Mouse (Mus musculus) lung, postnatal 4 days (tissue): Measurements from ENCODE around the gene Rbm7.
"Not testable (repeated sequence)": the region's sequence is repeated elsewhere in the genome, so short reads cannot be mapped to it uniquely, and the experiment has no call there.

ENCODE experiments used
- DNase-seq, 2 experiments: peaks; one replicate each; pipeline ENCODE4 v3.0.0; 2021

Gene Rbm7

DNA sequence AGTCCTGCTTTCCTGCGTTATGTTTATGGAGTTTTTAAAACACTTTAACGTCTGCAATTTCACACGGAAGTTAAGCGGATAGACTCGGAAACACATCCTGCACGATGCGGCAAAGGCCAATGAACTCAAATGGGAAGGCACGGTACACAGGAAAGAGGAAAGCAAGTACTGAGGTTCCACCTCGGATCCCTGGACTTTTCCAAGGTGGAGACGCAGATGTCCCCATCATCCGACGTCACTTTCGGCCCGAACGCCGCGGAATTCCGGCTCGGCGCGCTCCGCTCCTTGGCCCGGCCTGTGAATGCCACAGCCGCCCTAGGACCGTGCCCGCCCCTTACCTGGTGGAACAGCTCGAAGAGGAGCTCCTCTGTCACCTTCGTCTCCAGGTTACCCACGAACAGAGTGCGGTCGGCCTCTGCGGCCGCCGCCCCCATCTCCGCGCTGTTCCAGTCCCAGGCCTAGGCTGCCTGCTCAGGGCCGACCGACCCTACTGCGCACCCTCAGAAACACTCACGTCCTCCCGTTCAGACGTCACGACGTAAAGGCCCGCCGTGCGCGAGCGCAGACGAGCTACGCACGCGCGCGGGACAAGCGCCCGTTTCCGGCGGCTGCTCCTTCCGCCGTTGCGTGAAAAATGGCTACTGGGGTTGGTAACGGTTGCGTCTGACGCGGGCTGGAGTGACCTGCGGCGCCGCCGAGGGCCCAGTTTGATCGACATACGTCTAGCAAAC, at the start of gene Rbm7, which contains the start of gene Gm5617:
TSS of gene Rbm7 (minus strand) at position 483 of the 731 bp plus-strand sequence.
TSS of gene Gm5617 (plus strand) at position 626 of the 731 bp plus-strand sequence.
- peak; percentile 96 to 97 for DNase-seq

DNA sequence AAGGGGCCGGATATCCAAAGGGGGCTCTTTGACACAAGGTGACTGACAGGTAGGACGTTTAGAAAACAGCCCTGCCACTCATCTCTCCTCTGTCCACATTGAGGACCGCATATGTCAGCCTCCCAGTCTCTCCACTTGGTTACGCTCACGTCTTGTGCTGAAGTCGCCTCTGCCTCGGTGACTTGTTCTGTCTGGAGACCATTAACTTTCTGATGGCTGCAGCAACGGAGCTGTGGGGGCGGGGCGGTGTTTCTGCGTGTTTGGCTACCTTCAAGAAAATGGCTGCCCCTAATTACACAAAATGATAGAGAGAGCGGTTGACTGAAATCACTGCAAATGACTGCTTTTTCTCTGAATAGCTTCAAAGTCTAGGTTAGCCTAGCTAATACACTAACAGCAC, 43.6 kb upstream of the Rbm7 start:
- DNase-seq: no peak

DNA sequence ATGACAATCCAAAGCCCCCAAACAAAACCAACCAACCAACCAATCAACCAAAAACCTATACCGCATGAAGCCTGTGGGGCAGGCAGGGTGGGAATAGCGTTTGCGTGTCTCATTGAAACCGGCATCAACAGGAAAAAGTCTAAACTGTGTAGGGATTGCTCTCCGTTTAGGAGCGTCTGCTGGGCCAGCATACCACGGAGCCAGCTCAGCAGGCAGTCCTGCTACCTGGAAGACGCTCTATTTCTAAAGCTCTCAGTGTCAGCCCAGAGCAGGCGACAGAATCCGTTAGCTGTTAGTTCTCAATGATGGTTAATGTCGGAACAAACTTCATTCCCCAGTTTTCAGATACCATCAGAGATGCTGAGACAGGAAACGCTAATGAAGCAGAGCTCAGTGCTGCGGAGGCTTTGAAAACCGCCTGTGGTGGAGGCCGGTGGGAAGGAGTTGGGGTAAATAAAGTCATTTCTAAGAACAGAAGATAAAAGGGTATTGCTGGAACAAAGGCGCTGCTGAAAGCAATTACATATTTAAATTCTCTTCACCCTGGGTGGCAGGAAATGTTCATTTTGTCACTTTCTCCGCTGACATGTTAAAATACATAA, 43.0 kb upstream of the Rbm7 start:
- DNase-seq: no peak

DNA sequence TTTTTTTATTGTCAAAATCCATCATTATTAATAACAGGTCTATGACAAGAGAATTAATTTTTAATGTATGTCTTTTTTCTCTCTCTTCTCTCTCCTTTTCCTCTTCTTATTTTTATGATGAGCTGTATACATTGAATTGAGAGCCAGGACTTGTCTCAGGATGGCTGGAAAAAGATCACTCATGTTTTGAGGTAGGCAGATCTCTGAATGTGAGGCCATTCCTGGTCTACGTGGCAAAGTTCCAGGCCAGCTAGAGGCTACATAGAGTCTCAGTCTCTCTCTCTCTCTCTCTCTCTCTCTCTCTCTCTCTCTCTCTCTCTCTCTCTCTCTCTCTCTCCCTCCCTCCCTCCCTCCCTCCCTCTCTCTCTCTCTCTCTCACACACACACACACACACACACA, 42.5 kb upstream of the Rbm7 start:
- not testable (repeated sequence) for DNase-seq

DNA sequence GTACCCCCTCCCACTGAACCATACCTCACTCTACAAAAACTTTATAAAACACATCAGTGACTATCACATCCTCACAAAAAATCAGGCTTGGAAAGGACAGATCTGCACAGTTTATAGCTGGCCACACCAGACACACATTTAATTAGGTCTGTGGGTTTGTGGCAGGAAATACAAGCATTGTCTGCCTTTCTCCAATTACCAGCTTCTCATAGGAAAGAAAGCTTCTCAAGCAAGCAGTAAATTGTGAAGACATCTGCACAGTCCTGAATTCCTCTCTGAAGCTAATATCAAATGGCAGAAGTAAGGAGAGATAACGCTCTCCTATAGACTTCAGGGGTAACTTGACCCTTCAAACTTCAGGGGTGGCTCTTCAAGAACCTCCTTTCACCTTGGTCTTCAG, 41.3 kb upstream of the Rbm7 start:
- DNase-seq: no peak

DNA sequence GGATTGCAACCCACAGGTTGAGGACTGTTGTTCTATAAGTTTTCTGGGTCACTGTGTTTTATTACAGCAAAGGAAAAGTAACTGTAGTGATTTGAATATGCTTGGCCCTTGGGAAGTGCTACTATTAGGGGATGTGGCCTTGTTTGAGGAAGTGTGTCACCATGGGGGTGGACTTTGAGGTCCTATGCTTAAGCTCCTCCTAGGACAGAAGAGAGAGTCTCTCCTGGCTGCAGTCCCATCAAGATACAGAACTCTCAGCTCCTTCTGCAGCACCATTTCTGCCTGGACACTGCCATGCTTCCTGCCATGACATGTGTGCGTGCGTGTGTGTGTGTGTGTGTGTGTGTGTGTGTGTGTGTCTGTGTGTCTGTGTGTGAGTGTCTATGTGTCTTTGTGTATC, 37.6 kb upstream of the Rbm7 start:
- no peak for DNase-seq

DNA sequence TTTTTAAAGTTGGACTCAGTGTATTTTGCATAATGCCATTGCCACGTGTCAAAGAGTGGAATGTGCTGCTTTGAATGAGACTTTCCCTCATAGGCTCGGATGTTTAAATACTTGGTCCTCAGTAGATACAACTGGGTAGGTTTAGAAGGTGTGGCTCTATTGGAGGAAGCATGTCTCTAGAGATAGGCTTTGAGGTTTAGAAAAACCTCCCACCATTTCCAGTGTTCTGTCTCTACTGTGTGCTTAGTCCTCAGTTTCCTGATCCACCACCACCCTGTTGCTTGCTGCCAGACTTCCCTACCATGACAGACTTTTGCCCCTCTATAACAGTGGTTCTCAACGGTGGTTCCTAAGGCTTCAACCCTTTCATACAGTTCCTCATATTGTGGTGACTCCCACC, 37.1 kb upstream of the Rbm7 start:
- no peak for DNase-seq

DNA sequence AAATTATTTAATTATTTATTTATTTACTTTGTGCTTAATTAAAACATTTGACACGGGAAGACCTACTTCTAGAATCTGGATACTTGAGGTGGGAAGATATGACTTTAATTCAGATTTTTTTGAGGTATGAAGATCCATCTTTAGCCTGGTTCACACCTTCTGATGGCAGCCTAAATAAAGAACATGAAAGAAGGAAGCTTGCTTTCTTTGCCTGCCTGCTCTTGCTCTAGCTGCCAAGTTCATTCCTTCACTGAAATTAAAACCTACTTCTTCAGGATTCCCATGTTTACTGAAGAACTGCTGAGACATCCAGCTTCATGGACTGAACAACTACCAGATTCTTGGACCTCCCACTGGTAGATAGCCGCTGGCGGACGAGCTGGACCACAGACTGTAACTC, 36.2 kb upstream of the Rbm7 start:
- no peak for DNase-seq

DNA sequence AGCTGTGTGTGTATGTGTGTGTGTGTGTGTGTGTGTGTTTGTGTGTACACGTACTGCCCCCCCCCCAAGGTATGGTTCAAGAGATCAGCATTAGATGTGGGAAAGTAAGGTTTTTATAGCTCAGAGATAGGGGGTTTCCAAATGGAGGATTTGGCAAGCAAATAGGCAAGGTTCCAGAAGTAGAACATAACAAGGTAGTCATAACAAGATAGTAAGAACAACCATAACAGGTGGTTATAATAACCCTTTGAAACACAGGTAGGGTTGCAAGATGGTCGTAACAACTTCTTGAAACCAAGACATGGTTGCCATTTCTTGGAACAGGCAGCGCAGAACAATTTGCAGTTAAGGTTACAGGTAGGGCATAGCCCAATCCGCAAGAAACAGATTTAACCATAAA, 31.4 kb upstream of the Rbm7 start:
- no peak for DNase-seq

DNA sequence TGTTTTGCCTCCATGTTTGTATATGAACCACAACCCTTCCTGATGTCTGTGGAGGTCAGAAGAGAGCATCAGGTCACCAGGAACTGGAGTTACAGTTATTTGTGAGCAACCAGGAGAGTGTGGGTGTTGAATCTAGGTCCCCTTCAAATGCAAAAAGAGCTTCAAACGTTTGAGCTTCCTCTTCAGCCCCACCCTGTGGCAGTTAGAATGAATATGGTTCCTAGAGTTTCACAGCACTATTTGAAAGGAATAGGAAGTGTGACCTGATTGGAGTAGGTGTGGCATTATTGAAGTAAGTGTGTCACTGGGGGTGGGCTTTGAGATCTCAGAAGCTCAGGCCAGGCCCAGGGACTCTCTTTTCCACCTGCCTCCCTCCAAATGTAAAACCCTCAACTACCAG, 30.5 kb upstream of the Rbm7 start:
- DNase-seq: no peak

DNA sequence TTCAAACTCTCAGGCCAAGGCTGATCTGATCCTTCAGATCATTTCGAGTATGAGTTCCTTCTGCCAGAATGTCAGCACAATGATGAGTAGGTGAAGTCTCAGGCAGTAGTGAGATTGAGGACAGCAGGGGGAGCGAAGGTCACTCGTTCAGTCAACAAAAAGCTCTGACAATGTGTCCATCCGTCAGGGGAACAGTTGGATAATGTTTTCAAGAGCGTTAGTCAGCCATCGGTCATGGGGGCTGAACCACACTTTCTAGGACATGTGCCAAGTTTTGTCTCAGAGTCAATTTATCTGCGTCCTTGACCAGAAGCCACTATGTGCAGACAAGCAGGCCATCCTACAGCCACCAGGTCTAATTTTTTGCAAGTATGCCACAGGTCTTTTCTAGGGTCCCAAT, 25.3 kb upstream of the Rbm7 start:
- not testable (repeated sequence) for DNase-seq

DNA sequence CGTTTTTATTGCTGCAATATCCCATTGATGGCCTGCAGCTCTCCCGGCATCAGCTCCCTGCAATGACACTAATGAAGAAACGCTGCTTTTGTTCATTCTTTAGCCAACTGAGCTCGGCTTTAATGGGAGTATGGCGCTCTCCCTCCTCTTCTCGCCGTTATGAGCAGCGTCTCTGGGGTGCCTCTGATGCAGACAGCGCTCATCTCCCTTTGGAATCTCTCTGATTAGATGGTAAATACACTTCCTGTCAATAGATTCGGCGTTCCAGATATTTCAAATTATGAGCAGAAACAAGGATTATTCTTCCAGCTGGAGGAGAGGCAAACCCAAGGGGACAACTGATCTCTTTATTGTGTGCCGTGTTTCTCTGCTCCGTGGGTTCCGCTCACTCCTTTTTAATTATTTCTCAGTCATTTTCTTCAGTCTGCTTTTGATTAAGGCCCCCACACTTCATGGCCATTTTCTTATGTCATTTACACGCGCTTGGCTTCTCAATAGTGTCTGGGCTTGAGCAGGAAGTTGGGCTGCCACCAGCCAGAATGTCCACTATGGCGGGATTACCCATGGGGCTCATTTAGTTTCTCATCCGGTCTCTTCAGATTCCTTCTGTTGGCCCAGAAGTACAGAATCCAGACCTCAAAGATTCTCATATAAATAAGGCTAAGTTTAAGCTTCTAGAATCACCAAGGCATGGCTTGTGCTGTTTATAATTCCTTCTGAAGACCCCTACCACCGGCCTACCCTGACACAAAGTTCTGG, 22.5 kb upstream of the Rbm7 start:
- no peak for DNase-seq

DNA sequence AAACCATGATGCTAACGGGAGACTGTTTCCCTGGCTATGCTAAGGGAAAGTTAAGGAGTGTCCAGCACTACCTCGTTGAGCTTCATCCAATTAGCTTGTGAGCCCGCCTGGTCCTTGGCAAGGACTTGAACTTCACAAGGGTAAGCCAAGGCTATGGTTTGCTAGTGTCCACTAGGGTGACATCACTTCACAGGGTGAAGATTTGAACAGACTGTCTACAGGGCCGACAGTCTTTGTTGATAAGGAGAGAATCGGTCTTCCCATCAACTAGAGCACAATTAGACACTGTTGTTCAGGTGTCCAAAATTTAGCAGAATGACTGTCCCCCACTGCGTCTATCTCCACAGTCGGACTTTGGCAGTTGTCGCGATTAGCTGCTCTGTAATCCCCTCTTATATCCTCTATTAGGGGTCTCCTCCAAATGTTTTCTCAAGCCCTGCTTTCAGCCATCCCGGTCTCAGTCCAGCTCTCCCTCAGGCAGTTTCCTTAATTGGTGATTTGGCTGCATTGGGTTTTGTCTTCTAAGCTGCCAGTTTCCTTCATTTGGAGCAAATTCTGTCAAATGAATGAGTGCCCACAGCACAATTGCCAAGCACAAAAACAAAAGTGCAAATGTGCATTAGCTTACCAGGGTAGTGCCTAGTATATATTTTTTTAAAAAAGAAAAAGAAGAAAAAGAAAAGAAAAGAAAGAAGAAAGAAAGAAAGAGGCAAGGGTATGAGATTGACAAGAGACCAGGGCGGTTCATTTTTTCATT, 21.7 kb upstream of the Rbm7 start:
- DNase-seq: no peak

DNA sequence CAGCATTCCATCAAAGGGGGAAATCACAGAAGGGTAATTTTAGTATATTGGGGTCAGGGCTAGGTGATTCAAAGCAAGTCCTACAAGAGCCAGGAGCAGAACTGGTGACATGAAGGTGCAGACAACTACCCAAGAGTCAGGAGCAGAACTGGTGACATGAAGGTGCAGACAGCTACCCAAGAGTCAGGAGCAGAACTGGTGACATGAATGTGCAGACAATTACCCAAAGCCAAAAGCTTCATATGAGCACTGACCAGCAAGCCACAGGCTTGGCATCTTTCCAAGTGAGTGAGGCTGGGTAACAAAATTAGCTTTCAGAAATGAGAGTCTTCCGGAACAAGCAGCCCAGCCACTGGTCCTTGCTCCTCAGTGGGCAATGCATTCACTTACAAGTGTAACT, 20.2 kb upstream of the Rbm7 start:
- DNase-seq: peak in 1 of 2 experiments; percentile 9

DNA sequence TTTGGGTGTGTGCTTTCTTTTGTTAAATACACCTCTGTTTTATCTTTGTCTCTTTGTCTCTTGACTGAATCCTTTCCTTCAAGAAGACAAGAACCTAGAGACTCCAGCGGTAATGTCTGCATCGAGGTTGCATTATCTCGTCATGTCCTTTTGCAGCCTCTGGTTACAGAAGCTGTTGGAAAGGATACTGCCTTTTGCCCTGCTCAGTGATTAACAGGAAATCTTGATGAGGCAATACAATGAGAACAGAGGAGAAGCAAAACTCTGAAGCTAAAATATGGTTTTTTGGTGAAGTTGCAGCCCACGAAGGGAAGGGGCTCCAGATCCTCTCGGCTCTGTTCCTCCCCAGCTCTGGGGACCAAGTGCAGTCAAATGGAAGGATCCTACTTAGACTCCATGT, 15.0 kb upstream of the Rbm7 start:
- DNase-seq: no peak

DNA sequence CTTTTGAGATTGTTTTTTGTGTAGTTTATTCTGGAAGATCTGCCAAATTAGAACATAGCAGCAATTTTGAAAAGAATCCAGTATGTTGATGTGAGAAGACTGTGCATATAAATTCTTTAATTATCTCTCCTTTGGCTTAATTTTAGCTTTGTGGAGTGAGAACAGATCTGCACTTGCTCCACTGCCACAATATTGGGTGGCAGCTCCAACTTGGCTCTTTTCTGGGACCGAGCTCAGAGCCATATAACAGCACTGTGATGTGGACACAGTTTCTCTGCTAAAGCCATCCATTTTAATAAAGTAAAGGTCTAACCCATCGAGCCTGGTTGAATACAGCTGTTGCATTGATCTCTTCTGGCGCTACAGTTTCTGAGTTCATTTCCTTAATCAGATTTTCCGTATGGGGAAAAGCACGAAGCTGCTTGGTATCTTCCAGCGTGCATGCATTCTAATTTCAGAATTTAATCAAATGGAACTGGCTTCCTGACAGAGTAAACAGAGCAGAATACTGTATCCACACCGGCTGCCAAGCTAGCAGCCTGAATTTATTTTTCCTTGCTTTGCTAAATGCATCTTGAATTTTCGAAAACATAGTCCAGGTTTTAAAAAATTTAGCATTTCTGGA, 9.8 kb upstream of the Rbm7 start:
- no peak for DNase-seq

DNA sequence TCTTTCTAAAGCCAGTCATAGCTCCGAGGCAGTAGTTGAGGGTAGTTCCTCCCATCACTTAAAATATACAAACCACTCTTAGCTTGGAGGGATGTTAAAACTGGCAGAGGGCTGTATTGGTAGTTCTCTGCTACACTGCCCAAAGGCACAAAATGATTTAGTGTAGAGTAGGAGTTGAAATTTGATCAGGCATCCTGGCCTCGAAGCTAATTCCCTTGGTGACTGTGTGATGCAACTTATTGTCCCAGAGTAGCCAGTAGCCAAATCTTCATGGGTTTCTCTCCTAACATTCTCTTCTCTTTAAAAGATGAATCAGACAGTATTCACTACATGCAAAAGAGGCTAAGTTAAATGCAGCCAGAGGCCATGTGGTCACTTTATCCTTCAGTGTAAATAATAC, 7.9 kb upstream of the Rbm7 start:
- DNase-seq: no peak

DNA sequence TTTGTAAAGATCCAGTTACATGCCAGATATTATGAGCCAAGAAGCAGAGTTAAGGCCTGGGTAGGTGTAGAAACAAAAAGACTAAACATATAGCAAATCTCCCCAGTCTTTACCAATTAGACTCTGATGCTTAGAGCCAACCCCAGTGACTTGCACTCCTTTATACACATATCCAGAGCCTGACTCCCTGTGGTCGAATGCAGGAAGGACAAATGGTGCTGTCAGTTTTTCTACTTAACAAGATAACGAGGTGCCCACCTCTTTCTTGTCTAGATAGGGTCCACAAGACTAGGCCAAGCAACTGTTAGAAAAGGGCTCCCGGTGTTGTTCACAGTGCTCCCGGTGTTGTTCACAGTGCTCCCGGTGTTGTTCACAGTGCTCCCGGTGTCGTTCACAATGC, 6.1 kb upstream of the Rbm7 start:
- DNase-seq: no peak

DNA sequence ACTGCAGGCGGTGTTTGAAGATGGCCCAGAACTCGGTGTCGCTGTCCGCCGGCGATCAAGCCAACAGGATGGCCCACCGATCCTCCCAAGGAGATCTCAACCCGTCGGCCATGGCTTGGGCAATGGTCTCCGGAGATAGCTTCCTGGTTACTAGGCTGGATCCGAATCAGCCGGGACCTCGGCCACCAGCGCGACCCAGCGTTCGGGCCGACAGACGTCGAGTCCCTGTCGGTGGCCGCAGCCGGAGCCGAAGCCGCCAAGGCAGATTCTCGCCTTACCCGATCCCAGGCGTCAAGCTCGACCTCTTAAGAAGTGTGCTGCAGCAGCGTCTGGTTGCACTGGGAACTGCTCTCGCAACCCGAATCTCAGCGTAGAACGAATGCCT, 441 bp upstream of the Rbm7 start:
- no peak for DNase-seq

DNA sequence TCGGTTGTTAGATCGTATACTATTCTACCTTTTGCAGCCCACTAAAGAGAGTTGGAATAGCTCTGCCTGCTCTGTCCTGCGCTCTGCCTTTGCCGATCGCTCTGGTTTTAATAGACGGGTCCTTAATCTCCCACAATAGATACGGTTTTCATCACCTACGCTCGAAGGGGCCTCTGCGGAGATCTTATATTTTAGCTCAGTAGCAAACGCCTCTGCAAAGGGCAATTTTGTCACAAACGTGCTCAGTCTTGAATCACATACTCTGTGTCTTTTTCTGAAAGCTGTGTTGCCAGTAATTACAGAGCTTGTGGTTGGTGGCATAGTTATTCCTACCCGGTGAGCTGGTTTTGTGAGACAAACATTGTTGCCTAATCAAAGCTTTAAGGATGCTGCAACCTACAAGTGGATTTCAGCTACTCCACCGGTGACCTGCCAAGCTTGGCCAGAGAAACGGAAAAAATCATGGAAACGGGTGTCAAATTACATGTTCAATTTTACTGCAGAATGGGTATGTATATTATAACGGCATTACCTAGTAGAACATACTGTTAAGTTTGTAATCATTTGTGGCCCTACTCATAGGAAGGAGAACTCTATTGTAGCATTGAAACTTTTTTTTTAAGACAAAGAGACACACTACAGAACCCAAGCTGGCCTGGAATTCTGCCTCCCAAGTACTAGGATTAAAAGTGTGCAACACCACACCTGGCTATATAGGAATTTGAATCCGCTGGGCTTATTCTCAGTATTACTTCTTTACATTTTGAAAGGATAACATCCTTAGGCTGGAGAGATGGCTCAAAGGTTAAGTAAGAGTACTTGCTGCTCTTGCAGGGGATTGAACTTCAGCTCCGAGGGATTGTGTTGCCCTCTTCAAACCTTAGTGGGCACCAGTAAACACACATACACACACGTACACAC, 13.6 kb downstream of the Rbm7 start:
- peak; percentile 27 to 40 for DNase-seq

DNA sequence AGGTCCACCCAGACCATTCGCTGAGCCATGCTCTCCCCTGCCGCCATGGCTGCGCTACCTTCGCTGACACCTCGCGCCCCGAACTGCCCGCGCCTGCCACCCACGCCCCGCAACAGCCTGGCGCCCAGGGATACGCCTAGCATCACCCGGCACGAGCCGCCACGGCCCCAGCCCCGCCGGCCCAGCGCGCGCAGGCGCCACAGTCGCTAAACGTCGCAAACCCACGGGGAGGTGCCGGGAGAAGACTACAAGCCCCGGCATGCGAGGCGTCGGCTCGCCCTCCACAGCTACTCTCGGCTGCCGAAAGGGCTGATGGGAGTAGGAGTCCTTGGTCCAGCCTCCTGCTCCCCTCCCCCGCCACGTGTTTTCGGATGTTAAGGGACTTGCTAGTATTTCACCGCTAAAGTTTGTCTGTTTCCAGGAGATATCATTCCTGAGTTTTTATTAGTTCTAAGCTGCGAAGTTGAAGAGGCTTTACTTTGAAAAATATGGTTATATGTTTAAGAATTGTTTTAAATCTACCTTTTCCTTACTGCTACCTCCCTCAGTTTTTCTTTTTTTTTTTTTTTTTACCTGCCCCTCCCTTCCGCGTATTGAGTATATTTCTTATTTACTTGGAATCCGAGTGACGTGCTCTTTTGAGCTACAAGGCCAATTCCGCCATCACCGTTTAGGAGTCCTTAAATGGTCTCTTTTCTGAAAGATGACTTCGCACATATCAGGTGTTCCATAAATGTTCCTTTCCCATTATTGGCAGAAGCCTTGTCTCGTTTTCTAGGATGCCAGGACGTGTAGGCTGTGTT, 14.5 kb downstream of the Rbm7 start, which contains the start of gene Rexo2:
TSS of gene Rexo2 (minus strand) at position 213 of the 803 bp plus-strand sequence.
- DNase-seq: peak; percentile 95 to 96
